Mouse (Mus musculus): ENCODE data around the gene Wdr77. TPM values are rescaled to one million over a fixed set of nuclear protein-coding genes. Genes with fewer than 3 reads are reported as not detected.

The Wdr77 gene
- polyA plus RNA-seq, 1 experiment from 2014 or later: 159 TPM

- H3K4me1 ChIP-seq (replicated peaks; ENCODE audit: control insufficient read depth, insufficient read depth, low read length): no peaks in the 10 kb centered on the region
- WGBS: 90% methylated on average over 6 of the region's 6 CpGs
- no peaks in the 10 kb centered on the region for H3K36me3 ChIP-seq (ENCODE audit: control insufficient read depth, insufficient read depth, low read length)
- no peak overlapping the region for H3K27ac ChIP-seq (ENCODE audit: low read depth)
- H3K27me3 ChIP-seq (replicated peaks; ENCODE audit: control insufficient read depth, insufficient read depth, low read length): no peaks in the 10 kb centered on the region
- no peaks in the 10 kb centered on the region for H3K9me3 ChIP-seq (ENCODE audit: control insufficient read depth, low read length)
- H3K4me2 ChIP-seq (ENCODE audit: low read length): no peak overlapping the region
- no peak for ATAC-seq (replicated peaks; ENCODE audit: low FRiP score, low TSS enrichment, low read depth)
- no peak overlapping the region for H3K4me3 ChIP-seq (ENCODE audit: low read depth, low read length)
- no peak for DNase-seq (ENCODE audit: low spot score)
- H3K9ac ChIP-seq (ENCODE audit: low read length): no peak overlapping the region
Measured at GRCm38 (mm10) chr3:105933926-105934325, 25.2 kb upstream of the Wdr77 start.

- no peaks in the 10 kb centered on the region for H3K27me3 ChIP-seq (replicated peaks; ENCODE audit: control insufficient read depth, insufficient read depth, low read length)
- no peak overlapping the region for H3K27ac ChIP-seq (ENCODE audit: low read depth)
- no peak overlapping the region for H3K9ac ChIP-seq (ENCODE audit: low read length)
- WGBS: 81% methylated on average over 5 of the region's 5 CpGs
- no peaks in the 10 kb centered on the region for H3K36me3 ChIP-seq (ENCODE audit: control insufficient read depth, insufficient read depth, low read length)
- H3K4me3 ChIP-seq (ENCODE audit: low read depth, low read length): no peak overlapping the region
- H3K4me2 ChIP-seq (ENCODE audit: low read length): no peak overlapping the region
- no peaks in the 10 kb centered on the region for H3K4me1 ChIP-seq (replicated peaks; ENCODE audit: control insufficient read depth, insufficient read depth, low read length)
- no peak for ATAC-seq (replicated peaks; ENCODE audit: low FRiP score, low TSS enrichment, low read depth)
- DNase-seq (ENCODE audit: low spot score): no peak
- H3K9me3 ChIP-seq (ENCODE audit: control insufficient read depth, low read length): no peaks in the 10 kb centered on the region
Measured at GRCm38 (mm10) chr3:105935033-105935432, 24.1 kb upstream of the Wdr77 start.

GRCm38 (mm10) chr3:105936111-105936510 is 23.1 kb upstream of the Wdr77 start:
- H3K27me3 ChIP-seq (replicated peaks; ENCODE audit: control insufficient read depth, insufficient read depth, low read length): no peaks in the 10 kb centered on the region
- no peak overlapping the region for H3K4me3 ChIP-seq (ENCODE audit: low read depth, low read length)
- H3K4me1 ChIP-seq (replicated peaks; ENCODE audit: control insufficient read depth, insufficient read depth, low read length): no peaks in the 10 kb centered on the region
- no peak overlapping the region for H3K4me2 ChIP-seq (ENCODE audit: low read length)
- H3K9me3 ChIP-seq (ENCODE audit: control insufficient read depth, low read length): no peaks in the 10 kb centered on the region
- peaks cover 7% of the 10 kb centered on the region for H3K36me3 ChIP-seq (ENCODE audit: control insufficient read depth, insufficient read depth, low read length)
- H3K27ac ChIP-seq (ENCODE audit: low read depth): no peak overlapping the region
- no peak for DNase-seq (ENCODE audit: low spot score)
- WGBS: 88% methylated on average over 4 of the region's 4 CpGs
- no peak for ATAC-seq (replicated peaks; ENCODE audit: low FRiP score, low TSS enrichment, low read depth)
- H3K9ac ChIP-seq (ENCODE audit: low read length): no peak overlapping the region

GRCm38 (mm10) chr3:105951348-105951747 is 7.8 kb upstream of the Wdr77 start:
- Histone ChIP-seq H3K4me2 (ENCODE audit: low read length) (no peak overlapping the region), H3K4me3 (ENCODE audit: low read depth, low read length) (no peak overlapping the region), H3K36me3 (ENCODE audit: control insufficient read depth, insufficient read depth, low read length) (peaks cover 96% of the 10 kb centered on the region), H3K9me3 (ENCODE audit: control insufficient read depth, low read length) (no peaks in the 10 kb centered on the region), H3K9ac (ENCODE audit: low read length) (no peak overlapping the region), H3K27me3 (replicated peaks; ENCODE audit: control insufficient read depth, insufficient read depth, low read length) (no peaks in the 10 kb centered on the region), H3K27ac (ENCODE audit: low read depth) (no peak overlapping the region), H3K4me1 (replicated peaks; ENCODE audit: control insufficient read depth, insufficient read depth, low read length) (no peaks in the 10 kb centered on the region)
- ATAC-seq (replicated peaks; ENCODE audit: low FRiP score, low TSS enrichment, low read depth): no peak
- DNase-seq (ENCODE audit: low spot score): no peak
- WGBS: 95% methylated on average over 7 of the region's 7 CpGs

GRCm38 (mm10) chr3:105957235-105957634 is 1.9 kb upstream of the Wdr77 start:
- Histone ChIP-seq H3K27me3 (replicated peaks; ENCODE audit: control insufficient read depth, insufficient read depth, low read length) (no peaks in the 10 kb centered on the region), H3K36me3 (ENCODE audit: control insufficient read depth, insufficient read depth, low read length) (peaks cover 64% of the 10 kb centered on the region), H3K9ac (ENCODE audit: low read length) (no peak overlapping the region), H3K4me3 (ENCODE audit: low read depth, low read length) (peak overlapping the region; percentile 59; the same call in 1 of the 2 replicates), H3K27ac (ENCODE audit: low read depth) (no peak overlapping the region), H3K4me2 (ENCODE audit: low read length) (peak overlapping the region; percentile 82), H3K9me3 (ENCODE audit: control insufficient read depth, low read length) (no peaks in the 10 kb centered on the region), H3K4me1 (replicated peaks; ENCODE audit: control insufficient read depth, insufficient read depth, low read length) (peaks cover 24% of the 10 kb centered on the region)
- 92% methylated on average over 1 of the region's 1 CpGs for WGBS
- DNase-seq (ENCODE audit: low spot score) (no peak), ATAC-seq (replicated peaks; ENCODE audit: low FRiP score, low TSS enrichment, low read depth) (no peak)

- ATAC-seq (replicated peaks; ENCODE audit: low FRiP score, low TSS enrichment, low read depth) (no peak), DNase-seq (ENCODE audit: low spot score) (no peak)
- no peaks in the 10 kb centered on the region for H3K27me3 ChIP-seq (replicated peaks; ENCODE audit: control insufficient read depth, insufficient read depth, low read length)
- H3K27ac ChIP-seq (ENCODE audit: low read depth): no peak overlapping the region
- H3K36me3 ChIP-seq (ENCODE audit: control insufficient read depth, insufficient read depth, low read length): peaks cover 64% of the 10 kb centered on the region
- H3K4me3 ChIP-seq (ENCODE audit: low read depth, low read length): peak overlapping the region; percentile 59
- WGBS: 43% methylated on average over 5 of the region's 5 CpGs
- H3K9me3 ChIP-seq (ENCODE audit: control insufficient read depth, low read length): no peaks in the 10 kb centered on the region
- H3K9ac ChIP-seq (ENCODE audit: low read length): peak overlapping the region; percentile 97
- peak overlapping the region; percentile 82 for H3K4me2 ChIP-seq (ENCODE audit: low read length)
- H3K4me1 ChIP-seq (replicated peaks; ENCODE audit: control insufficient read depth, insufficient read depth, low read length): peaks cover 24% of the 10 kb centered on the region
Measured at GRCm38 (mm10) chr3:105958204-105958603, 965 bp upstream of the Wdr77 start.

- H3K27me3 ChIP-seq (replicated peaks; ENCODE audit: control insufficient read depth, insufficient read depth, low read length): no peaks in the 10 kb centered on the region
- peak; percentile 72 for ATAC-seq (replicated peaks; ENCODE audit: low FRiP score, low TSS enrichment, low read depth)
- no peak for DNase-seq (ENCODE audit: low spot score)
- peaks cover 24% of the 10 kb centered on the region for H3K4me1 ChIP-seq (replicated peaks; ENCODE audit: control insufficient read depth, insufficient read depth, low read length)
- WGBS: under 1% methylated on average over 26 of the region's 26 CpGs
- H3K4me2 ChIP-seq (ENCODE audit: low read length): peak overlapping the region; percentile 86
- H3K9ac ChIP-seq (ENCODE audit: low read length): peak overlapping the region; percentile 94
- peak overlapping the region; percentile 59 for H3K27ac ChIP-seq (ENCODE audit: low read depth)
- peaks cover 64% of the 10 kb centered on the region for H3K36me3 ChIP-seq (ENCODE audit: control insufficient read depth, insufficient read depth, low read length)
- H3K4me3 ChIP-seq (ENCODE audit: low read depth, low read length): peak overlapping the region; percentile 59
- no peaks in the 10 kb centered on the region for H3K9me3 ChIP-seq (ENCODE audit: control insufficient read depth, low read length)
Measured at GRCm38 (mm10) chr3:105959585-105959984, 416 bp downstream of the Wdr77 start.

- Histone ChIP-seq H3K27me3 (replicated peaks; ENCODE audit: control insufficient read depth, insufficient read depth, low read length) (no peaks in the 10 kb centered on the region), H3K4me3 (ENCODE audit: low read depth, low read length) (peak within 1 kb of the TSS; percentile 59), H3K4me1 (replicated peaks; ENCODE audit: control insufficient read depth, insufficient read depth, low read length) (peaks cover 24% of the 10 kb centered on the region), H3K9ac (ENCODE audit: low read length) (peak within 1 kb of the TSS; percentile 97), H3K27ac (ENCODE audit: low read depth) (peak within 1 kb of the TSS; percentile 82), H3K36me3 (ENCODE audit: control insufficient read depth, insufficient read depth, low read length) (peaks cover 64% of the 10 kb centered on the region), H3K9me3 (ENCODE audit: control insufficient read depth, low read length) (no peaks in the 10 kb centered on the region), H3K4me2 (ENCODE audit: low read length) (peak within 1 kb of the TSS; percentile 86)
- 6% methylated on average over 6 of the region's 6 CpGs for WGBS
- DNase-seq (ENCODE audit: low spot score) (no peak), ATAC-seq (replicated peaks; ENCODE audit: low FRiP score, low TSS enrichment, low read depth) (no peak)
Measured at GRCm38 (mm10) chr3:105959999-105960398, 830 bp downstream of the Wdr77 start, which contains the start of gene Atp5f1. Gene Atp5f1, minus strand, starts transcription at chr3:105960099.

GRCm38 (mm10) chr3:105960700-105961099 is 1.5 kb downstream of the Wdr77 start:
- DNase-seq (ENCODE audit: low spot score) (no peak), ATAC-seq (replicated peaks; ENCODE audit: low FRiP score, low TSS enrichment, low read depth) (no peak)
- Histone ChIP-seq H3K9ac (ENCODE audit: low read length) (no peak overlapping the region), H3K4me3 (ENCODE audit: low read depth, low read length) (peak overlapping the region; percentile 59), H3K27ac (ENCODE audit: low read depth) (no peak overlapping the region), H3K27me3 (replicated peaks; ENCODE audit: control insufficient read depth, insufficient read depth, low read length) (no peaks in the 10 kb centered on the region), H3K4me1 (replicated peaks; ENCODE audit: control insufficient read depth, insufficient read depth, low read length) (peaks cover 24% of the 10 kb centered on the region), H3K9me3 (ENCODE audit: control insufficient read depth, low read length) (no peaks in the 10 kb centered on the region), H3K4me2 (ENCODE audit: low read length) (peak overlapping the region; percentile 86), H3K36me3 (ENCODE audit: control insufficient read depth, insufficient read depth, low read length) (peaks cover 66% of the 10 kb centered on the region)
- 92% methylated on average over 2 of the region's 2 CpGs for WGBS

Measured in intestine, embryonic 14.5 days (tissue).